Mouse (Mus musculus) stomach, embryonic 14.5 days (tissue): ENCODE measurements at regions not wholly inside any gene's neighbourhood (a gene's known extent, or its start where the extent isn't known, plus 50 kb on each side); places are given as distances from the start of the nearest gene placed in this dataset.
A peak's percentile ranks its signal among the peaks of the same experiment; 100 is the strongest.

Experiments
- ATAC-seq: fragments of 200-750 bp; cut with Nextera tagmentation; 2 replicates; pipeline ENCODE4 v1.8.0; 2017; ENCODE audit warnings: low read depth, moderate TSS enrichment; ENCODE audit not compliant: insufficient number of reproducible peaks, insufficient read depth, low FRiP score
- H3K27ac ChIP-seq: fragments of 300-500 bp; sonication (generic); 2 replicates; pipeline ENCODE4 v1.5.1; 2014; ENCODE audit warnings: mild to moderate bottlenecking, low read length, moderate library complexity, mixed read lengths
- H3K27me3 ChIP-seq: fragments of 300-500 bp; sonication (generic); 2 replicates; pipeline ENCODE4 v1.6.1; 2014; ENCODE audit warnings: low read length, control low read depth, mixed read lengths; ENCODE audit not compliant: control insufficient read depth, insufficient read depth
- H3K36me3 ChIP-seq: fragments of 300-500 bp; sonication (generic); 2 replicates; pipeline ENCODE4 v1.6.1; 2014; ENCODE audit warnings: mild to moderate bottlenecking, control low read depth, low read length, moderate library complexity, mixed read lengths; ENCODE audit not compliant: control insufficient read depth, insufficient read depth
- H3K4me1 ChIP-seq: fragments of 300-500 bp; sonication (generic); 2 replicates; pipeline ENCODE4 v1.6.1; 2014; ENCODE audit warnings: low read length, control low read depth, mixed read lengths; ENCODE audit not compliant: control insufficient read depth, insufficient read depth
- H3K4me2 ChIP-seq: fragments of 300-500 bp; sonication (generic); replicated peaks from 2 replicates; pipeline ENCODE4 v1.6.1; 2014; ENCODE audit warnings: low read depth, low read length, control low read depth
- H3K4me3 ChIP-seq: fragments of 300-500 bp; sonication (generic); 2 replicates; pipeline ENCODE4 v1.5.1; 2014; ENCODE audit warnings: low read depth, low read length, control low read depth
- H3K9ac ChIP-seq: fragments of 300-500 bp; sonication (generic); replicated peaks from 2 replicates; pipeline ENCODE4 v1.6.1; 2014; ENCODE audit warnings: low read depth, mild to moderate bottlenecking, control low read depth, low read length, moderate library complexity, mixed read lengths
- H3K9me3 ChIP-seq: fragments of 300-500 bp; sonication (generic); 2 replicates; pipeline ENCODE4 v1.6.1; 2016; ENCODE audit warnings: low read depth, low read length, control low read depth; ENCODE audit not compliant: control insufficient read depth
- WGBS: fragments of 180-500 bp; shearing (Covaris S2); extraction: QIAGEN DNeasy Blood & Tissue Kit; methylation state at CpG from one replicate; pipeline ENCODE4 v1.1.7; 2014; 5-methylcytosine and 5-hydroxymethylcytosine counted together

DNA sequence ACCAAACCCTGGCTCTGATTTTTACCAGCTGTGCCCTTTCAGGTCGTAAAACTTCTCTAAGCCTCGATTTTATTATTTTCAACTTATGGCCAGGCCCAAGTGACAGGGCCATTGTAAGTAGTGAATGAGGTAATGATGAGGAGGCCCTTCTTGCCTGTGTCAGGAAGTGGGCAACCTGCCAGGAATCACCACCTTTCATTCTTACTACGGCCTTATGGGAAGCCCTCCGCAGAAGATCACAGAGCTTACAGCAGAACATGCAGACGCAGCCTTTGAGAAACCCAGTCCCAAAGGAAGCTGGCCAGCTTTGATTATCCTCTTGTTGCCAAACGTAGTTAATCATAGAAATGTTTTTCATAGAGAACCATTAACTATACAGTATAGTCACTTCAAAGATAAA, 124.9 kb upstream of the Mpp6 start:
- H3K4me1 ChIP-seq = no peaks in the 10 kb centered on the region
- WGBS = 11% methylated on average over 6 of the region's 6 CpGs
- no peak overlapping the region for H3K4me3 ChIP-seq
- H3K9me3 ChIP-seq = no peaks in the 10 kb centered on the region
- H3K36me3 ChIP-seq = no peaks in the 10 kb centered on the region
- peak; percentile 63; the same call in 1 of the 2 replicates for ATAC-seq
- H3K4me2 ChIP-seq = no peak overlapping the region
- no peaks in the 10 kb centered on the region for H3K27me3 ChIP-seq
- no peak overlapping the region for H3K9ac ChIP-seq
- no peak overlapping the region for H3K27ac ChIP-seq

DNA sequence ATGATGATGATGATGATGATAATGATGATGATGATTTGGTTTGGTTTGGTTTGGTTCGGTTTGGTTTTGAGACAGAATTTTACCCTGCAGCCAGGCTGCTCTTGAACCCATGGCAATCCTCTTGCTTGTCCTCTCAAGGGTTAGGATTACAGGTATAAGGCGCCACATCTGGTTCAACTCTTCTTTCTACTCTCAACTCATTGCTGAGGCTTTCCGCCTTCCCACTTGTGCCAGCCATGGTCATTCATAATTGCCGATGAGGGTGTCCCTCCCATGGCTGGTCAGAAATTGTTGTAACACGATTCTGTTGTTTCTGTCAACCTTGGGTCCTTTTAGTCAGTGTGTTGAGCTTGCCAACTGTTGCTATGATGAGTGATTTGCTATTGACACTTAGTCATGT, 122.9 kb upstream of the Mpp6 start:
- H3K4me3 ChIP-seq = no peak overlapping the region
- no peak overlapping the region for H3K4me2 ChIP-seq
- ATAC-seq = no peak
- no peaks in the 10 kb centered on the region for H3K27me3 ChIP-seq
- H3K9ac ChIP-seq = no peak overlapping the region
- WGBS = 88% methylated on average over 5 of the region's 5 CpGs
- H3K36me3 ChIP-seq = no peaks in the 10 kb centered on the region
- H3K9me3 ChIP-seq = no peaks in the 10 kb centered on the region
- no peaks in the 10 kb centered on the region for H3K4me1 ChIP-seq
- H3K27ac ChIP-seq = no peak overlapping the region

DNA sequence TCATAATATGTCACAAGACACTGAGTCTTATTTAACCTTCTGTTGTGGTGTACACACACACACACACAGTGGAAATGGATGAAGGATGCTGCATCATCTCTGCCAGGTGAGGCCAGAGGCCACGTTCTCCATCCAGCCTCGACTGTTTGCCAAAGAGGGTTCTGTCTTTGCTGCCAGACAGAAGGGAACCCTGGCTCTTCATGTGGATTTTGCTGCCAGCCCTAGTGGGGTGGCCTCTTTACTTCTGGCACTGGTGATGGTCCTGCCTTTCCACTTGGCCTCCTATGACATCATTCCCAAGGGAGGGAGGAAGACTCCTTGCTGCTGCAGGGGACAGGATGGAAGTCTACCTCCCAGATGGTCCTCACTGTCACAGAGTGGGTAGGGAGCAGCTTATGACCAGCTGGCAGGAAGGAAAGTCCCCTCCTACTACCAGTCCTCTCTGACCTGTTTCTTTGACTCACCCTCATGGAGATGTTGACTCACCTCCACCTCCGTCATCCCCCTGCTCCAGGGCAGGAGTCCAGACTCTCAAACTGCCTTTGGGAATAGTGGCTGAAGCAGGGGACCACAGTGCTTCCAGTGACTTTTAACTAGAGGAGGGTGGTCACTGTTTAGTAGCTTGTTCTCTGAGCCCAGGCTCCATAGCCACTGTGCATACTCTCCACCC, 122.4 kb upstream of the Mpp6 start:
- no peaks in the 10 kb centered on the region for H3K4me1 ChIP-seq
- H3K4me2 ChIP-seq = no peak overlapping the region
- WGBS = 85% methylated on average over 3 of the region's 3 CpGs
- H3K36me3 ChIP-seq = no peaks in the 10 kb centered on the region
- H3K9me3 ChIP-seq = no peaks in the 10 kb centered on the region
- no peak overlapping the region for H3K27ac ChIP-seq
- no peak for ATAC-seq
- H3K4me3 ChIP-seq = no peak overlapping the region
- no peak overlapping the region for H3K9ac ChIP-seq
- H3K27me3 ChIP-seq = no peaks in the 10 kb centered on the region

DNA sequence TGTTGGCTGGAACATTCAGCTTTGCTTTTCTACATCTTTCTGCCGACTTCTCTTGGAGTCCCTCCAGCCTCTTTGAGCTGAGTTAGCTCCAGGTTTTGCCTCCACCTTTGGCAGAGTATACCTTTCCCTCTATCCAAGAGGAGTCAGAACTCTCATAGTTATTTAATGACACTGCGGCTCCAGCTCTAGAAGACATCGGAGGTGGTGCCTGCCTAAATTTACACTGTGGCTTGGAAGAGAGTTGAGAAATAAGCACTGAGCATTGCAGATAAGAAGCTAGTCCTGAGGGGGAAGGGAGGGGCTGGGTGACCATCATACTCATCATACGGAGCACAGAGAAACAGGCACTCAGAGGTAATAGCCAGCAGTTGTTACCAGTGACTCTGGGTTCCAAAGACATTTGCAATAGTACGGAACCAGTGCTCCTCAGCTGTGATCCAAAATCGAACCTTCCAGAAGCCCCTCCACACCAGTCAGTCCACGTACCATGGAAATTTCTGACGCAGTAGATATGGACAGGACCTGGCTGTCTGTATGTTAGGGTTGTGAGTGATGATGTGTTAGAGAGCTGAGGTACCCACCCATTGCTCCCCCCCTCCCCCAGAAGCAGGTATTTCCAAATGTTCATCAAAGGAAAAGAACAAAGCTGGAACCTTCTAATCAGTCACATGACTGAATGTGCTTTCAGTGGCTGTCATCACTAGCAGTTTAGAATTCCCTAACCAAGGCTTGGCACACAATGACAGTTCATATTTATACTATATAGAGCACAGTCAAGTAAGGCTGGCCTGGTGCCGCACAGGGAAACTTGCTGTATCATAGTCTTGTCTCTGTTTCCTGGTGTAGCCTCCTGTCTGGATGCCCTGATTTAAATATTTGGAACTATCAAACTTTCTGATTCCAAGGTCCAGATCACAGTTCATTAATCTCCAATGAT, 120.2 kb upstream of the Mpp6 start:
- Histone ChIP-seq H3K36me3 (no peaks in the 10 kb centered on the region), H3K27ac (no peak overlapping the region), H3K9ac (no peak overlapping the region), H3K9me3 (no peaks in the 10 kb centered on the region), H3K4me1 (no peaks in the 10 kb centered on the region), H3K4me2 (no peak overlapping the region), H3K27me3 (no peaks in the 10 kb centered on the region), H3K4me3 (no peak overlapping the region)
- ATAC-seq = no peak
- WGBS = 76% methylated on average over 9 of the region's 9 CpGs

DNA sequence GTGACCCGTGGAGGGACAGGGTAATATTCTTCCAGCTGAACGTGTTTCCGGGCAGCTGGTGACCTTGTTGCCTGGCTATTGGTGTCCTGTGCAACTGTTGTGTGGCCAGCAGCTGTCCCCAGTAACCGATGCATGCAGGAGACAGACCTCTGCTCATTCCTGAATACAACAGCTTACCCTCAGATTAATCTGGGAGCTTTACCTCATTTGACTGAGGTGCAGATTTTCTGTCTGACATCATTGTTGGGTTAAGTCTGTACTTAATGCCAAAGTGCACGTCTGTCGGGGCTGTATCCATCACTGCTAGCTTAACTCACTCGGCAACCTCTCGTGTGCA, 119.6 kb upstream of the Mpp6 start:
- 40% methylated on average over 8 of the region's 8 CpGs for WGBS
- ATAC-seq = no peak
- H3K9me3 ChIP-seq = no peaks in the 10 kb centered on the region
- H3K4me1 ChIP-seq = no peaks in the 10 kb centered on the region
- H3K4me3 ChIP-seq = no peak overlapping the region
- H3K36me3 ChIP-seq = no peaks in the 10 kb centered on the region
- no peak overlapping the region for H3K4me2 ChIP-seq
- no peaks in the 10 kb centered on the region for H3K27me3 ChIP-seq
- no peak overlapping the region for H3K9ac ChIP-seq
- H3K27ac ChIP-seq = no peak overlapping the region

DNA sequence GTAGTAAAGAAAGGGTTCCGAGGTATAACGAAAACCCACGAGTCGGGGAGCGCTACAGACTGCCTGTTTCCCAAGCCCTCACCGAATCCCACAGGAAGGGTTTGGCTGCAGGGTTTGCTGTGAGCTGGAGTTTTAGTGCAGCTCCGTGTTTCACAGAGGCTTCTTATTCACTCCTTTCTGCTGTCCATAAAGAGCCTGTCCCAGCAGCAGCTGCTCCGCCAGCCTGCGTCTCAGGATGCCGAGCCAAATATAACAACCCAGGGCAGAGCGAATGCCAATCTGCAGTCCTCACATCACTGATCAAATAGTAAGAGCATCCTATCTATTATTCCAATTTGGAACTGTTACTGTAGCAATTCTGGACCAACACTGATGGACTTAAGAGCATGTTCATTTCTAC, 110.7 kb upstream of the Mpp6 start:
- Histone ChIP-seq H3K4me3 (no peak overlapping the region), H3K9ac (no peak overlapping the region), H3K36me3 (no peaks in the 10 kb centered on the region), H3K4me2 (no peak overlapping the region), H3K27me3 (no peaks in the 10 kb centered on the region), H3K27ac (no peak overlapping the region), H3K4me1 (no peaks in the 10 kb centered on the region), H3K9me3 (no peaks in the 10 kb centered on the region)
- ATAC-seq = no peak
- 89% methylated on average over 11 of the region's 11 CpGs for WGBS

DNA sequence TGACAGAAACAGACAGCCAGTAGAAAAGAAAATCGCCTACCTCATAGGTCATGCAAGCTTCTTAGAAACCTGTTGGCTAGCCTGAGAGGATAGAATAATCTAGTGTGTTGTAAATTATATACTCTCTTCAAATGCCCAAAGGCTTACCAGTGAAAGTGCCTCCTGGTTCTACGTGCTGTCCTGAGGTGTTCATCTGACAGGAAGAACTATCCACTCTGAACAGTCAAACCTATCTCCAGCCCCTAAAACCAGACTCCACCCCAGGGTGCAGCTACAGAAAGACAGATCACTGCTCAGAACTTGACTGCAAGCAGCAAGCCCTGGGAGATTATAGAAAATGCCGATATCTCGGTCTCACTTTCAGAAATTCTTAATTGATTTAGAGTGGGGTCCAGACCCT, 102.0 kb upstream of the Mpp6 start:
- Histone ChIP-seq H3K4me3 (no peak overlapping the region), H3K9ac (no peak overlapping the region), H3K27ac (no peak overlapping the region), H3K4me1 (no peaks in the 10 kb centered on the region), H3K4me2 (no peak overlapping the region), H3K36me3 (no peaks in the 10 kb centered on the region), H3K27me3 (no peaks in the 10 kb centered on the region), H3K9me3 (no peaks in the 10 kb centered on the region)
- ATAC-seq = no peak
- WGBS = 73% methylated on average over 4 of the region's 4 CpGs

DNA sequence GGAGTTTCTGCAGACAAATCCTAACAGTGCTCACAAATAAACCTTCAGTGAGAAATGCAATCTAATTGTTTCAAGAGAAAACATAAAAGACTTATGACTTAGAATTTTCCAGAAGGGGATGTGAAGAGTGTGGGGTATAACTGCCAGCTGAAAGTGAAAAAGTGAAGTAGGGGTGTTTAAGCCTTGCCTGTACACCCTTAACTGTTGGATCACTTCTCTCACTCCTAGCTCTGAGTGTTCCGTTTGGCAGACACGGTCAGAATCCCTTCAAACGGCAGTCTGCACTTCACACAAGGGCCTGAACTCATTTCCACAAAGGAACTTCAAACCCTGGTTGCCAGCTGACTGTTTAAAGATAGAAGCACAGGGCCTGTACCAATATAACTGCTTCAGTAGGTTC, 101.2 kb upstream of the Mpp6 start:
- Histone ChIP-seq H3K9me3 (no peaks in the 10 kb centered on the region), H3K27ac (no peak overlapping the region), H3K4me1 (no peaks in the 10 kb centered on the region), H3K4me2 (no peak overlapping the region), H3K4me3 (no peak overlapping the region), H3K9ac (no peak overlapping the region), H3K27me3 (no peaks in the 10 kb centered on the region), H3K36me3 (no peaks in the 10 kb centered on the region)
- no peak for ATAC-seq
- 37% methylated on average over 3 of the region's 3 CpGs for WGBS
